Mouse (Mus musculus): ENCODE results near the gene Gm20388.

- TF ChIP-seq ZC3H11A (IDR thresholded peaks at IDR 0.05; ENCODE audit: borderline replicate concordance, low read depth, low read length) (no peak), HCFC1 (IDR thresholded peaks at IDR 0.05; ENCODE audit: borderline replicate concordance, insufficient read depth, low read length) (no peak), MAFK (IDR thresholded peaks at IDR 0.05; ENCODE audit: insufficient read depth, low read depth, low read length) (no peak)
Observed at GRCm38 (mm10) chr8:122637230-122637629, 2726.6 kb downstream of the Gm20388 start.
